Mouse (Mus musculus): Measurements from ENCODE around the gene Atp5mpl.

- TF ChIP-seq CTCF (conservative IDR thresholded peaks at IDR 0.05; ENCODE audit: insufficient read depth, insufficient read length, low read depth, low read length): no peak
- TF ChIP-seq POLR2A (IDR thresholded peaks at IDR 0.05; ENCODE audit: low read depth, low read length): no peak
Observed at GRCm38 (mm10) chr12:112013271-112013801, 46.6 kb upstream of the Atp5mpl start.
